Mouse (Mus musculus): Measurements from ENCODE around the gene Best2.

Best2 gene

GRCm38 (mm10) chr8:85014431-85014830 lies at the start of gene Best2:
Gene Best2 (minus strand): TSS chr8:85014531.
- DNase-seq (ENCODE audit: low read depth in 2 of 2, low spot score in 2 of 2), result no peak

- no peak for DNase-seq (ENCODE audit: low read depth in 2 of 2, low spot score in 2 of 2)
Measured at GRCm38 (mm10) chr8:85062603-85063002, 48.3 kb upstream of the Best2 start.

- peak; percentile 79 to 91 for DNase-seq (ENCODE audit: low read depth in 2 of 2, low spot score in 2 of 2)
Measured at GRCm38 (mm10) chr8:85059879-85060616, 45.7 kb upstream of the Best2 start, which contains the start of gene Fbxw9. Gene Fbxw9 (plus strand): TSS chr8:85060055.

GRCm38 (mm10) chr8:85057367-85057766 lies 43.0 kb upstream of the Best2 start:
- no peak for DNase-seq (ENCODE audit: low read depth in 2 of 2, low spot score in 2 of 2)

- DNase-seq (ENCODE audit: low read depth in 2 of 2, low spot score in 2 of 2), result no peak
Measured at GRCm38 (mm10) chr8:85043619-85044018, 29.3 kb upstream of the Best2 start.

- peak; percentile 26 to 36 for DNase-seq (ENCODE audit: low read depth in 2 of 2, low spot score in 2 of 2)
Measured at GRCm38 (mm10) chr8:85037681-85038531, 23.6 kb upstream of the Best2 start.

GRCm38 (mm10) chr8:85037366-85037680 lies 23.0 kb upstream of the Best2 start:
- no peak for DNase-seq (ENCODE audit: low read depth in 2 of 2, low spot score in 2 of 2)

GRCm38 (mm10) chr8:85036718-85037365 lies 22.5 kb upstream of the Best2 start, which contains the start of gene Tnpo2:
Gene Tnpo2 (plus strand): TSS chr8:85036915.
- peak; percentile 76 to 85 for DNase-seq (ENCODE audit: low read depth in 2 of 2, low spot score in 2 of 2)

- no peak for DNase-seq (ENCODE audit: low read depth in 2 of 2, low spot score in 2 of 2)
Measured at GRCm38 (mm10) chr8:85036381-85036717, 22.0 kb upstream of the Best2 start.

GRCm38 (mm10) chr8:85035728-85036310 lies 21.5 kb upstream of the Best2 start:
- no peak for DNase-seq (ENCODE audit: low read depth in 2 of 2, low spot score in 2 of 2)

- no peak for DNase-seq (ENCODE audit: low read depth in 2 of 2, low spot score in 2 of 2)
Measured at GRCm38 (mm10) chr8:85035165-85035727, 20.9 kb upstream of the Best2 start.

GRCm38 (mm10) chr8:85034764-85035163 lies 20.4 kb upstream of the Best2 start:
- DNase-seq (ENCODE audit: low read depth in 2 of 2, low spot score in 2 of 2), result peak; percentile 63 to 73

GRCm38 (mm10) chr8:85033867-85034266 lies 19.5 kb upstream of the Best2 start:
- DNase-seq (ENCODE audit: low read depth in 2 of 2, low spot score in 2 of 2), result no peak

GRCm38 (mm10) chr8:85032622-85033311 lies 18.4 kb upstream of the Best2 start:
- DNase-seq (ENCODE audit: low read depth in 2 of 2, low spot score in 2 of 2), result no peak

- DNase-seq (ENCODE audit: low read depth in 2 of 2, low spot score in 2 of 2), result no peak
Measured at GRCm38 (mm10) chr8:85029271-85029670, 14.9 kb upstream of the Best2 start.

GRCm38 (mm10) chr8:85027922-85028321 lies 13.6 kb upstream of the Best2 start:
- no peak for DNase-seq (ENCODE audit: low read depth in 2 of 2, low spot score in 2 of 2)

GRCm38 (mm10) chr8:85027516-85027855 lies 13.2 kb upstream of the Best2 start:
- no peak for DNase-seq (ENCODE audit: low read depth in 2 of 2, low spot score in 2 of 2)

- DNase-seq (ENCODE audit: low read depth in 2 of 2, low spot score in 2 of 2), result peak; percentile 78 to 84
Measured at GRCm38 (mm10) chr8:85026670-85027515, 12.6 kb upstream of the Best2 start, which contains the start of gene Trir. Gene Trir (plus strand): TSS chr8:85026823.

- DNase-seq (ENCODE audit: low read depth in 2 of 2, low spot score in 2 of 2), result peak; percentile 78 to 80
Measured at GRCm38 (mm10) chr8:85025098-85025932, 11.0 kb upstream of the Best2 start, which contains the start of gene Asna1. Gene Asna1 (minus strand): TSS chr8:85025281.
